Mouse (Mus musculus): ENCODE measurements around the gene Actg1.
"Not testable (repeated sequence)": the region's sequence is repeated elsewhere in the genome, so short reads cannot be mapped to it uniquely, and the experiment has no call there.

The Actg1 gene

GRCm38 (mm10) chr11:120360755-120361154 is 12.4 kb upstream of the Actg1 start:
- no peak for DNase-seq (ENCODE audit: low read depth, low spot score)

- DNase-seq (ENCODE audit: low read depth, low spot score), result no peak
Observed at GRCm38 (mm10) chr11:120360062-120360461, 11.7 kb upstream of the Actg1 start.

GRCm38 (mm10) chr11:120359391-120359790 is 11.0 kb upstream of the Actg1 start:
- DNase-seq (ENCODE audit: low read depth, low spot score), result no peak

- peak; percentile 77 for DNase-seq (ENCODE audit: low read depth, low spot score)
Observed at GRCm38 (mm10) chr11:120357791-120358401, 9.6 kb upstream of the Actg1 start.

- no peak for DNase-seq (ENCODE audit: low read depth, low spot score)
Observed at GRCm38 (mm10) chr11:120356900-120357299, 8.6 kb upstream of the Actg1 start.

- DNase-seq (ENCODE audit: low read depth, low spot score), result no peak
Observed at GRCm38 (mm10) chr11:120356319-120356840, 8.0 kb upstream of the Actg1 start.

GRCm38 (mm10) chr11:120355277-120356039 is 7.1 kb upstream of the Actg1 start:
- DNase-seq (ENCODE audit: low read depth, low spot score), result no peak

GRCm38 (mm10) chr11:120354304-120355276 is 6.2 kb upstream of the Actg1 start:
- DNase-seq (ENCODE audit: low read depth, low spot score), result no peak

- peak; percentile 43 for DNase-seq (ENCODE audit: low read depth, low spot score)
Observed at GRCm38 (mm10) chr11:120353500-120354303, 5.4 kb upstream of the Actg1 start.

GRCm38 (mm10) chr11:120352571-120353290 is 4.4 kb upstream of the Actg1 start:
- DNase-seq (ENCODE audit: low read depth, low spot score), result peak; percentile 41

- DNase-seq (ENCODE audit: low read depth, low spot score), result not testable (repeated sequence)
Observed at GRCm38 (mm10) chr11:120352093-120352350, 3.7 kb upstream of the Actg1 start.

- no peak for DNase-seq (ENCODE audit: low read depth, low spot score)
Observed at GRCm38 (mm10) chr11:120351250-120352092, 3.1 kb upstream of the Actg1 start.

GRCm38 (mm10) chr11:120350711-120351110 is 2.4 kb upstream of the Actg1 start:
- no peak for DNase-seq (ENCODE audit: low read depth, low spot score)

GRCm38 (mm10) chr11:120349986-120350702 is 1.8 kb upstream of the Actg1 start:
- DNase-seq (ENCODE audit: low read depth, low spot score), result peak; percentile 92

- peak; percentile 30 for DNase-seq (ENCODE audit: low read depth, low spot score)
Observed at GRCm38 (mm10) chr11:120349371-120349985, 1.1 kb upstream of the Actg1 start.

- DNase-seq (ENCODE audit: low read depth, low spot score), result peak; percentile 62
Observed at GRCm38 (mm10) chr11:120348684-120349370, 485 bp upstream of the Actg1 start.

GRCm38 (mm10) chr11:120347301-120347700 is 1.0 kb downstream of the Actg1 start:
- DNase-seq (ENCODE audit: low read depth, low spot score), result no peak

Data from forelimb bud, embryonic 11.5 days (tissue).